Mouse (Mus musculus) cerebellum, postnatal 36 days (tissue): ENCODE measurements around the gene Rad9b.
A peak's percentile ranks its signal among the peaks of the same experiment; 100 is the strongest.

Source experiments
- DNase-seq, 2 experiments: peaks; one replicate each; pipeline ENCODE4 v3.0.0; 2021 to 2022; ENCODE audit warnings: mixed read lengths in 2 of 2

Rad9b gene

DNA sequence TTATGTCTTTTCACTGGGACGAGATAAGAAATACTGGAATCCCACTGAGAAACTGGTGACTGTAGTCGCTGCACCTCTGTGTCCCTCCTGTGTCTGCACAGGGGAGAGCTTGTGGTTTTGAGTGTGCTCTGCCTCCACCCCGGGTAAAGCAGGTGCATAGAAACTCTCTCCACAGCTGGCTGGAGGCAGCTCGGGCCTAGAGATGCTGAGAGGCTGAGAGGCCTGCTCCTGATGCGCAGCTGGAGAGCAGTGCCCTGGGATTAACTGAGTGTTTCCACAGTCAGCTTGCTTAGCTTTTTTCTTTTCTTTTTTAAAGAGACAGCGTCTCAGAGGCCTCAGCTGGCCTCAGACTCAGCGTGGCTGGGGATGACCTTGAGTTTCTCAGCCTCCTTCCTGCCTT is 42.3 kb downstream of the Rad9b start:
- no peak for DNase-seq

DNA sequence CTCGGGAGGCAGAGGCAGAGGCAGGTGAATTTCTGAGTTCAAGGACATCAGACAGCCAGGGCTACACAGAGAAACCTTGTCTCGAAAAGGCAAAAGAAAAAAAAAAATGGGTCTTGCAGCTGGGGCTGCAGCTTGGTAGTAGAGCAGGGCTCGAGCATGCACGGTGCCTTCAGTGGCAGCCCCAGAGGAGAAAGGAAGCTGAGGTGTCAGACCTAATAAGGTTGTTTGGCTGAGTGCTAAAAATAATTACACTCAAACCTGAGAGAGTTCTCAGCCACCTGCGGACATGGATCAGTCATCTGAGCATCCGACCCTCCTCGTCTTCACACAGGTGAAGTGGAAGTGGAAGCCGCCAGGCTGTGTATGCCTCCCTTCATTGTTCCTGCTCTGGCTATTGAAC is 43.3 kb downstream of the Rad9b start:
- no peak for DNase-seq

- no peak for DNase-seq
Observed at GRCm38 (mm10) chr5:122306536-122306935, 47.5 kb downstream of the Rad9b start.

DNA sequence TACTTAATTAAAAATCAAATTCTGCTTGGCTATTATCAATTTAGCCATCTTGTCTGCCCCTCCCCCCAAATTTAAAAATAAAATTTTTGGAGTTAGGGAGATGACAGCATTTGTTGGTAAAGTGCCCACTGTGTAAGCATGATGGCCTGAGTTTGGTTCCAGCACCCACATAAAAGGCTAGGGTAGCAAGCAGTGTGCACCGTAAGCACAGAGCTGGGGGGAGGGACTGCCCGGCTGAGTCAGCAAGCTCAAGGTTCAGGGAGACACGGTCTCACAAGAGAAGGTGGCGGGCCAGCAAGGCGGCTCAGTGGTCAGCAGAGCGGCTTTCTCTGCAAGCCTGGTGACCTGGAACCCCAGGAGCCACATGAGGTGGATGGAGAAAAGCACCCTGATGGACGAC is 48.6 kb downstream of the Rad9b start:
- DNase-seq, result no peak

- DNase-seq, result no peak
Observed at GRCm38 (mm10) chr5:122304541-122304940, 49.5 kb downstream of the Rad9b start.

DNA sequence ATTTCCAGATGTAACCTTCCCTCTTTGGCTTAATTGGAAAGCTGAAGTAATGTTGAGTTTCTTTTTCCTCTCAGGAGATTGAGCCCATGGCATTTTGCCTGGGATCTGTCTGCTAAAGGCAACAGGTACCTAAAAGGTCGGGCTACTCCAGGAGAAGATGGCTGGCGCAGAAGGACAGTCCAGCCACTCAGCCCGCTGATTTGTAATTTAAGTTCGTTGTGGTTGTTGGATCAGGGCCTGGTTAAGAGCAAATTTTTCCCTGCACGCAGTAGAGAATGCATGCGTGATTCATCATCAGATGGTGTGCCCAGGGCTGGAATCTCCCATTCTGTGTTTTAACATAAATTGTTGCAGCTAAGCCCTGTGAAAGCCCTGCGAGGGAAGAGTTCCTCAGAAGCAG is 50.1 kb downstream of the Rad9b start:
- no peak for DNase-seq

DNA sequence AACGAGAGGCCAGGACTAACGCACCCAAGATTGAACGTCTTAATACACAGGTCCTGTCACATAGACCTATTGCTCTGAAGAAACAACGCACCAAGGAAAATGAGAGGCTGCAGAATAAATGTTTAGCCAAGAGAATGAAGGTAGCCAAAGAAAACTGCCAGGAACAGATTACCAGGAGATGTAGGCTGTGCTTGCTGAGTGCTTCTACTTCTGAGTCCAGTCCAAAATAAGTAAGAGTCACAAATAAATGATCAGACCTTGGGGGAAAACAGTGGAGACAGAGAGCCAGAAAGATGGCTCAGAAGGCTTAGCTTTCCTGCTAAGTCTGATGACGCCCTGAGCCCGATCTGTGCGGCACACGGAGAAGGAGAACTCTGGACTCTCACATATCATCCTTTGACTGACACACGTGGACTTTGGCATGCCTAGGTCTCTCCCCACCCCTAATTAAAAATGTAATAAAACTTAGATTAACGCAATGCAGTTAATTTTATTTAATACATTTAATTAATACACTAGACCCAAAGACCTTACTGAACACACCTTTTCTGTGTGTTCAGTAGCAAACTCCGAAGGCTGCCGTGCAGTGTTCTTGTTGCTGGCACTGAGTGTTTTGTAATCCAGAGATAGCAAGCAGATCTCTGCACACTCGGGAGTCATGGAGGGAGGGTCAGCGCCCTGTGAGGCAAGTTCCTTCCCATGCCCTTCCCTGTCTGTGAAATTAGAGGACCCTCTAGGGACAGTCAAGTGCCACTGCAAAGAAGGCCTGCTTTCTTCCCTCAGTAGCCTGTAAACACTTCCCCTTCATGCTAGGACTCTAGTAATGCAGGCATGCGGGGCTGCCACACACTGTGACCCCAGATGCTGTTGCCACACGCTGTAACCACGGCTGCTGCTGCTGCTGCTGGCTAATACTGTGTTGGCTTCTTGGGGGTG is 51.0 kb downstream of the Rad9b start:
- no peak for DNase-seq

DNA sequence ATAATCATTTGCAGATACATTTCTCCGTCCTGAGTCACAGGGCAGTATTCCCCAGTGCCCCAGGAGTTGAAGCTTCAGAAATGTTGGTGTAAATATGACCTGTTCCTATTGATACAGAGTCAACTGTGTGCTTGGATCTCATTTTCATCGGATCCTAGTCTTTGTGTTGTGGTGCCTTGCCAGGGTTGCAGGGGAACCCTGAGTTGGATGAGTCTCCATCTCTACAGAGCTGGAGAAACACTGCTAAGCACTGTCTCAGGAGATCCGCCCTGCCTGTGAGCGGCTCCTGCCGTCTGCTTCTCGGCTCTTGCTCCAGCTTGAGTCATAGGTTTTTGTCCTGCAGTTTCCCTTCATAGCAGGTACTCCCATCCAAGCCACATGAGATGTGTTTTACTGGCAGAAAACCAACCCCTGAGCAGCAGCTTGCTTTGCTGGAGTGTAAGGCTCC is 53.9 kb downstream of the Rad9b start:
- peak; percentile 44 to 50 for DNase-seq

GRCm38 (mm10) chr5:122295113-122295935 is 58.7 kb downstream of the Rad9b start:
- DNase-seq, result no peak

DNA sequence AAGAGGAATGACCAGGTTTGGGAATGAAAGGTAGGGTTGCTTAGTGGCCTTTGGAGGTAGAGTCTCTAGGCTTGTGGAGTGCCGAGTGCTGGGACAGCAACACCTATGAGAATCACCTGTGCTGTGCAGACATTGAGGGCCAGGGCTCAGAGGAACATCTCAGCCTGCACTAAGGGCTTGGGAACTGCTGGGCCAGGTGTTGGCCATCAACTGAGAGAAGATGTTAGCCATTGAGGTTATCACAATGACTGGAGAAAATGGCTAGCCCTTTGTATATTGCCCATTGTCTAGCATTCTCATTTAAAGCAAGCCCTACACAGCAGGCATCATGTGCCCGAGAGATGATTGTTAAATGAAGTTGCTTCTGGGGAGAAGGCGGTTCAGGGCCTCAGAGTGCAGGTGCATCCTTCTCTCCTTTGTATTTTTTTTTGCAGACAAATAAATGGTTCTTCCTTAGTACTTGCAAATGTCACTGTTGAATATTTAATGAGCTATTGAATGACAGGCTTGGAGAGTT is 59.8 kb downstream of the Rad9b start:
- no peak for DNase-seq

- DNase-seq, result no peak
Observed at GRCm38 (mm10) chr5:122293131-122293530, 60.9 kb downstream of the Rad9b start.

GRCm38 (mm10) chr5:122291553-122292339 is 62.3 kb downstream of the Rad9b start:
- DNase-seq, result no peak

DNA sequence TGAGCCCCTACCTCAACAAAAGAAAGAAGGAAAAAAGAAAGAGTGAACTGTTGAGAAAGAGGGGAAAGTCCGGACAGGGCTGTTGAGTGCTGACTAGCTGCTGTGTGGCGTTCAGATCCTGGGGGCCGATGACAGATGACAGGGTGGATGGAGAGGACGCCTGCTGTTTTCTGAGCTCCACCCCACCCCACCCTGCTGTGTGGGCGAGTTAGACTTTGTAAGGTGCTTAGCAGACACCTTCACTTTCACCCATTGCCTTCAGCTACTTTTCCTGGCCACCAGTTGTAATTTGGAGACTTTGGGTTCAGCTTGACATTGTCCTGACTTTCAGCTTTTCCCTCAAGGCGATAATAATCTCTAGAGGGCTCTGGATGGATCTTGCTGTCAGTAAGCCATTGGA is 62.9 kb downstream of the Rad9b start:
- DNase-seq, result no peak

DNA sequence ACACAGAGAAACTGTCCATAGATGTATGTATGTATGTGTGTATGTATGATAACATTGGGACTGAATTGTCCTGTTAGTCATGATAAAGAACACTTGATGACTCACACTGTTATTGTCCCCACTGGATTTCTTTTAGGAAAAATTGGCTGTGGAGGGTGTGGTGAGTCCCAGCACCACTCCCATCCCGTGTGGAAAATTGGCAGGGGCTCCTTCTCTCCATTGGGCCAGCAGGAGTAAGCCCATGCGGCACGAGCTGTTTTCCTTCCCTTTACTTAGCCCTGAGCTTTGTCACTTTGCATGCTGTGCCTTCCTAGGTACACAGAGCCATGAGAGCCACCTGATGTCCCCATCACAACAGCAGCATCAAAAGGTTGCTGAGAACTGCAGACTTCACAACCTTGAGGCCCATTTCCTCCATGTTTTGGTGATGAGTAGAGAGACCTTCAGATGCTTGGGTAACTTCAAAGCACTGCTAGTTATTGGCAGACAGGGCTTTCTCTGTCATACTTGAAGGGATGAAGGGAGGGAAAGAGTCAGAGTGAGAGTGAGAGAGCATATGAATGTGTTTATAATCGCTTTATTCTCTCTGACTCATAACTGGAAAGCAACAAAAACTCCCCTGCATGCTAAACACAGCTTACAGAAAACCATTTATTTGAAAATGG is 65.8 kb downstream of the Rad9b start:
- no peak for DNase-seq

DNA sequence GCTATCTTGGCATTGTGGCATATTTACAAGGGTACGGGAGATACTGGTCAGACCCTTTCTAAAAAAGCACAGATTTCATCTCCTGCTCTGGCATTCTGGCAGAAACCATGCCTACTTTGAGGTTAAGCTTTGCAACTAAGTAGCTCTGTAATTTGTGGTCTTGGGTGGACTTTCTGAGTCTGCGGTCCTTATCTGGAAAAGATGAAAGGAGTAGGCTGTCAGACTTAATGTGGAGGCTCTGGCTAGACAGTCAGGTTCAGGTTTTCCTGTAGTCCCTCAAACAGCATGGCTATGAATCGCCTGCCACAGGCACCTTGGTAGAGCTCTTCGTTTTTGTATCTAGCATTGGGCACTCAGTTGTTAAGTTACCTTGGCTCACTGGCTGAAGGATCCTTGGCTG is 67.0 kb downstream of the Rad9b start:
- no peak for DNase-seq

DNA sequence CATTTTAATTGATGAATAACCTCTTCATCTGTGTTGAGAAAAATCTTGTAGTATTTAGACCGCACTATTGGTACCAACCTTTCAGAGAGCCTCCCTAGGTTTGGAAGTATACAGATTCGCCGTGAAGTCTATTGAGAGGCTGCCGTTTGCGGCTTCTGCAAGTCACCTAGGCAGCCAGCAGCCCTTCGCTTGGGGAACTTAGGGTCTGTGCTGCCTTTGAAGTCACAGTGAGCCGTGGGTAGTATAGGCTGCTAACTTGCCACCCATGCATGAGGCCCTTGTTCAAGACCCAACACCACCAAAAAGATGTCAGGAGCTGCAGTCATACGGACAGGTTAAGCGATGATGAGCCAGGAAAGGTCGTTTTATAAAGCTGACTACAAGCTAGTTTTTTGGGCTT is 67.8 kb downstream of the Rad9b start:
- no peak for DNase-seq

DNA sequence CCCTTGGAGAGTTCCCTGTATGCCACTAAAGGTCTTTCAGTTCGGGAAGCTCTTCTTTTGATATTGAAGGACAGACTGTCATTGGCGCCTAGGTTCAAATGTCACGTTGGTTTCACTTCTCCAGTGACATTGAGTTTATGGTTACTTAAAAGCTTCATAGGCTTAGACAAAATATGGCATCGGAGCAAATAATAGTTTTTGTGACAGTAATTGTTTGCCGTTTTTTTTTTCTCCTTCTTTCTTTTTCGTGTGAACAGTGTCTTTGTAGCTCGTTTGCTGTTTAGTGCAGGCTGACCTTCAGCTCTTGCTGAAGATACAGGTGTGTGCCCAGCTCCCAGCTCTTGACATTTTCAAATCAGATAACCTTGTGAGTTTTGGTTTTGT is 68.3 kb downstream of the Rad9b start:
- DNase-seq, result no peak

- DNase-seq, result peak; percentile 60 to 68
Observed at GRCm38 (mm10) chr5:122285029-122285766, 68.8 kb downstream of the Rad9b start.

DNA sequence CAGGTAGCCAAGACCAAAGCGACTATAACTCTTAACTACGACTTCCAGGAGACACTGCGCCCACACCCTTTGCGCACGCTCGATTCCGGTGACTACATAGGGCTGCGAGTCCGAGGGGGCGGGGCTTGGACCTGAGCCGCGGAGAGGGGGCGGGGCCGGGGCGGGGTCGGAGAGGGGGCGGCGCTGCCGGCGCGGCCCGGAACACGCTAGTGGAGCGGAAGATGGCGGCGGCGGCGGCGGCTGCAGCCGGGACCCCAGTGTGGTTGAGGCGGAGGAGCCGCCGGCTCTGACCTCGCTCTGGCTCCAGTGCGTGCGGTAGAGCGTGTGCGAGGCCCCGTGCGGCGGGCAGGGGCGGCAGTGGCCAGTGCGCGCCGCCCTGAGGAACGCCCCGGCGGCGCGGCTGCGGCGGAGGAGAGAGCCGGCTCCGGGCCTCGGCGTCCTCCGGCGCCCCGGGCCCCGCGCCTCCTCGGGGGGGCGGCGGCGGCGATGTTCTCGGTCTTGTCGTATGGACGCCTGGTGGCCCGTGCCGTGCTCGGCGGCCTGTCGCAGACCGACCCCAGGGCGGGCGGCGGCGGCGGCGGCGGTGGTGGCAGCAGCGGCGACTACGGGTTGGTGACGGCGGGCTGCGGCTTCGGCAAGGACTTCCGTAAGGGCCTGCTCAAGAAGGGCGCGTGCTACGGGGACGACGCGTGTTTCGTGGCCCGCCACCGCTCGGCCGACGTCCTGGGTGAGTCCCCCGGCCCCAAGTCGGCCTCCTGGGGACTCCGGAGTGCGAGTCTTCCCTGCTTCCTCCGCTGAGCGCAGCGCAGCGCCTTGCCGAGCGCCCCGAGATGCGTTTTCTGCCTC is 69.6 kb downstream of the Rad9b start, which contains the start of gene Pptc7:
Gene Pptc7 (plus strand): TSS at position 183 of the 846 bp plus-strand sequence.
- peak; percentile 90 to 93 for DNase-seq

- DNase-seq, result no peak
Observed at GRCm38 (mm10) chr5:122283828-122284182, 70.2 kb downstream of the Rad9b start.
